Mouse (Mus musculus) common myeloid progenitor, adult 5-6 weeks (primary cell): Measurements from ENCODE around the gene Ywhaq. TPM values are rescaled to one million over a fixed set of nuclear protein-coding genes. Genes with fewer than 3 reads are reported as not detected.

Source experiments
- ATAC-seq: replicated peaks from 2 replicates; pipeline ENCODE4 v1.8.0; 2016; ENCODE audit warnings: low read depth, mild to moderate bottlenecking, moderate TSS enrichment, inconsistent platforms; ENCODE audit not compliant: poor library complexity, severe bottlenecking
- total RNA-seq: library from RNA; stranded (forward); fragments of 200-1000, 187-1606 nt; gene quantifications from 2 replicates; pipeline ENCODE4 v1.2.3, GENCODE M21; 2017

The Ywhaq gene
- total RNA-seq, 1 experiment from 2014 or later: 232 TPM

- no peak for ATAC-seq
These were observed 70.5 kb downstream of the Ywhaq start for GRCm38 (mm10) chr12:21346972-21347371.

DNA sequence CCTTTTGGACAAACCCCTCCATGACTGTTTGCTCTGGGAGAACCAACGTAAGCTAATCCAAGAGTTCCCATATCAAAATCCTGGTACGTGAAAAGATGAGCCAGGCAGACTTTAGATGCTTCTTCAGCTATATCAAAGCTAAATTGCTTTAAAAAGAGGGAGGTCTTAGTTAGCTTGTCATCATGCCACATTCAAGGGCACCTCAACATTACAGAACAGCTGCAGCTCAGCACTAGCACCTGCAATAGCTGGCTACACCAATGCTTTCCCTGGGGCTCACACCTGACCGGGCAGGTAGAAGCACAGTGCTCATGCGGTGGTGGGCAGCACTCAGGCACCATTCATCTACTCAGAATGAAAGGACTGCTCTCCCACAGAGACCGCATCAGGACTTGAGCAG is 76.8 kb downstream of the Ywhaq start:
- ATAC-seq: no peak

Other genes starting within 250 kb of the Ywhaq start
- gene Cpsf3, start 132.2 kb downstream of the Ywhaq start, total RNA-seq: 78.3 and 91.3 TPM in 2 replicates
- 14.8 and 27.8 TPM in 2 replicates for gene Itgb1bp1, start 131.4 kb downstream of the Ywhaq start, total RNA-seq
- 24.1 and 30.9 TPM in 2 replicates for gene Iah1, start 101.2 kb downstream of the Ywhaq start, total RNA-seq
- 55.2 and 61.6 TPM in 2 replicates for gene Adam17, start 44.0 kb downstream of the Ywhaq start, total RNA-seq